Mouse (Mus musculus): ENCODE measurements around the gene Mrtfb. TPM values are rescaled to one million over a fixed set of nuclear protein-coding genes. Genes with fewer than 3 reads are reported as not detected.

Gene Mrtfb
- polyA plus RNA-seq, 1 experiment from 2014 or later, result 32.5 TPM

- no peaks in the 10 kb centered on the region for H3K27me3 ChIP-seq (ENCODE audit: control insufficient read depth, insufficient read depth, low read length)
- no peak for DNase-seq (ENCODE audit: low spot score)
- 90% methylated on average over 4 of the region's 4 CpGs for WGBS
Observed at GRCm38 (mm10) chr16:13328646-13329045, 72.4 kb downstream of the Mrtfb start.

GRCm38 (mm10) chr16:13329640-13330039 is 73.4 kb downstream of the Mrtfb start:
- Histone ChIP-seq H3K27ac (replicated peaks; ENCODE audit: low read depth, low read length) (no peak overlapping the region), H3K4me1 (ENCODE audit: control insufficient read depth, insufficient read depth, low read length) (no peaks in the 10 kb centered on the region), H3K4me2 (ENCODE audit: low read depth, severe bottlenecking) (no peak overlapping the region), H3K9me3 (ENCODE audit: control insufficient read depth, low read length) (no peaks in the 10 kb centered on the region), H3K4me3 (ENCODE audit: low read depth, low read length) (no peak overlapping the region), H3K27me3 (ENCODE audit: control insufficient read depth, insufficient read depth, low read length) (no peaks in the 10 kb centered on the region), H3K9ac (ENCODE audit: low read length) (no peak overlapping the region), H3K36me3 (ENCODE audit: control insufficient read depth, insufficient read depth, low read length) (no peaks in the 10 kb centered on the region)
- no peak for DNase-seq (ENCODE audit: low spot score)
- 87% methylated on average over 3 of the region's 3 CpGs for WGBS
- ATAC-seq (ENCODE audit: insufficient number of reproducible peaks, low FRiP score, low TSS enrichment, low read depth), result no peak

More at GRCm38 (mm10) chr16:13328646-13329045, 72.4 kb downstream of the Mrtfb start:
- H3K4me3 ChIP-seq (ENCODE audit: low read depth, low read length), result no peak overlapping the region
- H3K4me1 ChIP-seq (ENCODE audit: control insufficient read depth, insufficient read depth, low read length), result no peaks in the 10 kb centered on the region
- H3K9ac ChIP-seq (ENCODE audit: low read length), result no peak overlapping the region
- H3K4me2 ChIP-seq (ENCODE audit: low read depth, severe bottlenecking), result no peak overlapping the region
- H3K36me3 ChIP-seq (ENCODE audit: control insufficient read depth, insufficient read depth, low read length), result no peaks in the 10 kb centered on the region
- no peak for ATAC-seq (ENCODE audit: insufficient number of reproducible peaks, low FRiP score, low TSS enrichment, low read depth)
- no peak overlapping the region for H3K27ac ChIP-seq (replicated peaks; ENCODE audit: low read depth, low read length)
- H3K9me3 ChIP-seq (ENCODE audit: control insufficient read depth, low read length), result no peaks in the 10 kb centered on the region

- Histone ChIP-seq H3K4me1 (ENCODE audit: control insufficient read depth, insufficient read depth, low read length) (no peaks in the 10 kb centered on the region), H3K4me2 (ENCODE audit: low read depth, severe bottlenecking) (no peak overlapping the region), H3K36me3 (ENCODE audit: control insufficient read depth, insufficient read depth, low read length) (no peaks in the 10 kb centered on the region), H3K4me3 (ENCODE audit: low read depth, low read length) (no peak overlapping the region), H3K27ac (replicated peaks; ENCODE audit: low read depth, low read length) (no peak overlapping the region), H3K9ac (ENCODE audit: low read length) (no peak overlapping the region), H3K27me3 (ENCODE audit: control insufficient read depth, insufficient read depth, low read length) (no peaks in the 10 kb centered on the region), H3K9me3 (ENCODE audit: control insufficient read depth, low read length) (no peaks in the 10 kb centered on the region)
- no peak for DNase-seq (ENCODE audit: low spot score)
- no peak for ATAC-seq (ENCODE audit: insufficient number of reproducible peaks, low FRiP score, low TSS enrichment, low read depth)
- WGBS, result 82% methylated on average over 6 of the region's 6 CpGs
Observed at GRCm38 (mm10) chr16:13330221-13330659, 74.0 kb downstream of the Mrtfb start.

- H3K9me3 ChIP-seq (ENCODE audit: control insufficient read depth, low read length), result no peaks in the 10 kb centered on the region
- H3K9ac ChIP-seq (ENCODE audit: low read length), result no peak overlapping the region
- no peak overlapping the region for H3K4me2 ChIP-seq (ENCODE audit: low read depth, severe bottlenecking)
- H3K4me1 ChIP-seq (ENCODE audit: control insufficient read depth, insufficient read depth, low read length), result no peaks in the 10 kb centered on the region
- no peak for ATAC-seq (ENCODE audit: insufficient number of reproducible peaks, low FRiP score, low TSS enrichment, low read depth)
- no peak for DNase-seq (ENCODE audit: low spot score)
- no peaks in the 10 kb centered on the region for H3K36me3 ChIP-seq (ENCODE audit: control insufficient read depth, insufficient read depth, low read length)
- H3K27me3 ChIP-seq (ENCODE audit: control insufficient read depth, insufficient read depth, low read length), result no peaks in the 10 kb centered on the region
- no peak overlapping the region for H3K27ac ChIP-seq (replicated peaks; ENCODE audit: low read depth, low read length)
- 79% methylated on average over 3 of the region's 3 CpGs for WGBS
- no peak overlapping the region for H3K4me3 ChIP-seq (ENCODE audit: low read depth, low read length)
Observed at GRCm38 (mm10) chr16:13331898-13332297, 75.6 kb downstream of the Mrtfb start.

- no peak overlapping the region for H3K9ac ChIP-seq (ENCODE audit: low read length)
- ATAC-seq (ENCODE audit: insufficient number of reproducible peaks, low FRiP score, low TSS enrichment, low read depth) (no peak), DNase-seq (ENCODE audit: low spot score) (no peak)
- no peak overlapping the region for H3K27ac ChIP-seq (replicated peaks; ENCODE audit: low read depth, low read length)
- no peak overlapping the region for H3K4me3 ChIP-seq (ENCODE audit: low read depth, low read length)
- no peaks in the 10 kb centered on the region for H3K9me3 ChIP-seq (ENCODE audit: control insufficient read depth, low read length)
- 85% methylated on average over 2 of the region's 2 CpGs for WGBS
- no peak overlapping the region for H3K4me2 ChIP-seq (ENCODE audit: low read depth, severe bottlenecking)
- no peaks in the 10 kb centered on the region for H3K27me3 ChIP-seq (ENCODE audit: control insufficient read depth, insufficient read depth, low read length)
- no peaks in the 10 kb centered on the region for H3K36me3 ChIP-seq (ENCODE audit: control insufficient read depth, insufficient read depth, low read length)
- no peaks in the 10 kb centered on the region for H3K4me1 ChIP-seq (ENCODE audit: control insufficient read depth, insufficient read depth, low read length)
Observed at GRCm38 (mm10) chr16:13332536-13332935, 76.3 kb downstream of the Mrtfb start.

GRCm38 (mm10) chr16:13333781-13334341 is 77.6 kb downstream of the Mrtfb start:
- 82% methylated on average over 5 of the region's 5 CpGs for WGBS
- Histone ChIP-seq H3K27ac (replicated peaks; ENCODE audit: low read depth, low read length) (no peak overlapping the region), H3K4me1 (ENCODE audit: control insufficient read depth, insufficient read depth, low read length) (no peaks in the 10 kb centered on the region), H3K36me3 (ENCODE audit: control insufficient read depth, insufficient read depth, low read length) (no peaks in the 10 kb centered on the region), H3K27me3 (ENCODE audit: control insufficient read depth, insufficient read depth, low read length) (no peaks in the 10 kb centered on the region), H3K9ac (ENCODE audit: low read length) (no peak overlapping the region), H3K4me3 (ENCODE audit: low read depth, low read length) (no peak overlapping the region), H3K9me3 (ENCODE audit: control insufficient read depth, low read length) (no peaks in the 10 kb centered on the region), H3K4me2 (ENCODE audit: low read depth, severe bottlenecking) (no peak overlapping the region)
- DNase-seq (ENCODE audit: low spot score) (no peak), ATAC-seq (ENCODE audit: insufficient number of reproducible peaks, low FRiP score, low TSS enrichment, low read depth) (no peak)

DNA sequence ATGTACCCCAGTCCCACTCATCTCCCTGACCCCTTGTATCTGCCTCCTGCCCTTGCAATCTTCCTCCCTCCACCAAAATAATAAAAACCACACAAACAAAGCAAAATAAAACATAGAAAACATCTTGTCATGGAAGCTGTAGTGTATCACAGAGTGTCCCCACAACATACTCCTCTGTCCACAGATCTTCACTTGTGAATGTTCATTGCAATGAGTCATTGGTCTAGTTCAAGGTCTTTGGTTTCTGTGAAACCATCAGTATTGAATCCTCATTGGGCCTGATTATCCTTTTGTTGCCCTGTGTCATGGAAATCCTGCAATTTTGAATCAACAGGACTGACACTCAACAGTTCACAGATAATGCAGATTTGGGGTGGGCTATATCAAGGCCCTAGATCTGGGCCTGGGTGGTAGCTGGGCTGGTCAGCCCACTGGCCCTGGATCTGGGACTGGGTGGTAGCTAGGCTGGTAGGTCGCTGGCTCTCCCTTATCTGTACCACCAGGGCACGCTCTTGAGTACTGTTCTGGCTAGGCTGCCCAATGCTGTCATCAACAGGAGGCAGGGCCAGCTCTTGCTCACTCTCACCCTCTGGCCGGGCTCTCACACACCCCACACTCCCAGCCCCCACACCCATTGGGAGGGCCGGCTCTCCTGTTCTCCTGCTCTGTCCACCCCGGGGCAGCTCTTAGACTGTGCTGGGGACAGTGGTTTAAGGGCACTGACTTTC is 80.4 kb downstream of the Mrtfb start:
- WGBS, result 73% methylated on average over 5 of the region's 5 CpGs
- ATAC-seq (ENCODE audit: insufficient number of reproducible peaks, low FRiP score, low TSS enrichment, low read depth) (no peak), DNase-seq (ENCODE audit: low spot score) (no peak)
- H3K4me1 ChIP-seq (ENCODE audit: control insufficient read depth, insufficient read depth, low read length), result no peaks in the 10 kb centered on the region
- no peak overlapping the region for H3K9ac ChIP-seq (ENCODE audit: low read length)
- H3K27ac ChIP-seq (replicated peaks; ENCODE audit: low read depth, low read length), result no peak overlapping the region
- H3K4me3 ChIP-seq (ENCODE audit: low read depth, low read length), result no peak overlapping the region
- H3K36me3 ChIP-seq (ENCODE audit: control insufficient read depth, insufficient read depth, low read length), result no peaks in the 10 kb centered on the region
- no peaks in the 10 kb centered on the region for H3K9me3 ChIP-seq (ENCODE audit: control insufficient read depth, low read length)
- no peak overlapping the region for H3K4me2 ChIP-seq (ENCODE audit: low read depth, severe bottlenecking)
- no peaks in the 10 kb centered on the region for H3K27me3 ChIP-seq (ENCODE audit: control insufficient read depth, insufficient read depth, low read length)

DNA sequence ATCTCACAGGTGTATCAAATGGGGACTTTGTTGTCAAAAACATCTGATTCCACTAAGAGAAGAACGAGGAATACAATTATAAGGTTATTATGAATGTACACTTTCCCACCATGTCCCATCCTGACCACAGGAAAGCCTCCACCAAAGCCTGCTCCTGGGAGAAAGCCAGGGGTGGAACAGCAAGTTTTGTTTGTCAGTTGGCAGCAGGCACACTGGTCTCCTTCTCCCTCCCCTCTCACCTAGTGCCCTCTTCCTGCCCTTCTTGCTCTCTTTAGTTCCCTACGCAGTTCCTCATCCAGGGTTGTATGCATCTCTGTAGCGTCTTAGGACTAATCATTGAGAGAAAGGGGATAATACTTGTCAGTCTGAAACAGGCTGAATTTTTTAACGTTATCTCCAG is 81.8 kb downstream of the Mrtfb start:
- Histone ChIP-seq H3K27ac (replicated peaks; ENCODE audit: low read depth, low read length) (no peak overlapping the region), H3K36me3 (ENCODE audit: control insufficient read depth, insufficient read depth, low read length) (no peaks in the 10 kb centered on the region), H3K9me3 (ENCODE audit: control insufficient read depth, low read length) (no peaks in the 10 kb centered on the region), H3K4me3 (ENCODE audit: low read depth, low read length) (no peak overlapping the region), H3K4me1 (ENCODE audit: control insufficient read depth, insufficient read depth, low read length) (no peaks in the 10 kb centered on the region), H3K4me2 (ENCODE audit: low read depth, severe bottlenecking) (no peak overlapping the region), H3K27me3 (ENCODE audit: control insufficient read depth, insufficient read depth, low read length) (no peaks in the 10 kb centered on the region), H3K9ac (ENCODE audit: low read length) (no peak overlapping the region)
- DNase-seq (ENCODE audit: low spot score) (no peak), ATAC-seq (ENCODE audit: insufficient number of reproducible peaks, low FRiP score, low TSS enrichment, low read depth) (no peak)
- WGBS, result 75% methylated on average over 4 of the region's 4 CpGs
